8 mouse cellular contexts compared by ENCODE assay signal in the genomic region with DNA sequence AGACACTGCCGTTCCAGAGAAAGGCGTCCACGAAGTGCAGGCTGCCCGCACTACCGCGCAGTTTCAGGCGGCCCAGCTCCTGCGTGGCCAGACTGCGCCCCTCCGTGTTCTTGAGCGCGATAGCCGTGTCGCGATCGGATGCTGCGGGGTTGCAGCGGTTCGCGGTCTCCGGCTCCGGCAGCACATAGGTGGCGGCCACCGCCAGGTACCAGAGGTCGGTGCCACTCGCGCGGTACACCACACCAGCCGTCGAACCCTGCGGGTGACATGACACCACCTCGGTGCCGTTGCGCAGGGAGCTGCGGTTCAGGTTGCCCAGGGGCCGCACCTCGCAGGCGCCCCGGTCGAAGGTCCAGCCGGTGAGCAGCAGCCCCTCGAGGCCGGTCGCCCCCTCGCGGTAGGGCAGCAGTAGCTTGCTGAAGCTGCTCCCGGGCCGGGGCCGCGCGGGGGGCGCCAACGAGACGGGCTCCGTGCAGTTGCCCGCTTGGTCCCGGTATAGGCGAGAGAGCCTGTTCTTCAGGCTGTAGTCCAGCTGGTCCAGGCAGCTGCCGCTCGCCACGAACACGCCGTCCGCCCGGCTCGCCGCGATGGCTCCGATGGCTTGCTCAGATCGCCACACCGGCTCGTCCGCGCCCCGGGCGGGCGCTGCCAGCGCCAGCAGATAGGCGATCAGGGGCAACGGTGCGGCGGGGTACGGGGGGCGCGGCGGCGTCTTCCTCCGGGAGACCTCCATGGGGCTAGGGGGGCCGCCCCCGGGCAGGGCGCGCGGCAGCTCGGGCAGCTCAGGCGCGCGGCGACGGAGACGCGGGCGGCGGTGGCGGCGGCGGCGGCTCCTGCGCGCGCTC. TPM values are rescaled to one million over a fixed set of nuclear protein-coding genes. Genes with fewer than 3 reads are reported as not detected.
DNase-seq lines count a peak whose midpoint lies in the region; ATAC-seq and TF ChIP-seq lines count a peak whose summit lies in the region.

No protein-coding gene starts in this region.

- peaks cover 8 to 26% of the 10 kb centered on the region in 2 experiments; a peak in 3 of 4 replicates for H3K4me1 ChIP-seq in CH12.LX (ENCODE audit: control insufficient read depth in 1 of 2, insufficient read depth in 2 of 2)
- H3K4me1 ChIP-seq in bone marrow, adult 2 months (ENCODE audit: control insufficient read depth, insufficient read depth, low read length) = peaks cover 5% of the 10 kb centered on the region
- H3K4me1 ChIP-seq in forebrain, embryonic 12.5 days = peaks cover 52% of the 10 kb centered on the region

- H3K4me3 ChIP-seq in CH12.LX (replicated peaks in 1 of 3; ENCODE audit: low read depth in 2 of 3, low read length in 2 of 3, poor library complexity in 1 of 3) = peak overlapping the region; percentile 82 to 95 (median 85)
- H3K4me3 ChIP-seq in bone marrow, adult 2 months (replicated peaks; ENCODE audit: control insufficient read depth, low read depth, low read length) = peak overlapping the region; percentile 96
- H3K4me3 ChIP-seq in forebrain, embryonic 12.5 days (replicated peaks) = peak overlapping the region; percentile 78

- under 1% methylated on average over 103 of the region's 110 CpGs for WGBS in bone marrow, adult 2 months
- WGBS in forebrain, embryonic 12.5 days = under 1% methylated on average over 82 of the region's 110 CpGs

- in situ Hi-C loops in CH12.LX (cut with MboI; ENCODE audit: low pct_ligation_motif_present, low pct_unique_long_range_greater_than_20kb, low sequenced_read_pairs) = no loop called here

- intact Hi-C loops in heart, postnatal 14 days (cut with DNase I) = loop anchor here (5.0 to 10.0 kb wide), 2 partner anchors 237 to 539 kb away; no protein-coding TSS in a partner anchor

- no peaks in the 10 kb centered on the region for H3K9me3 ChIP-seq in CH12.LX (replicated peaks; ENCODE audit: low read length)
- H3K9me3 ChIP-seq in forebrain, embryonic 12.5 days = no peaks in the 10 kb centered on the region

- no peaks in the 10 kb centered on the region for H3K27me3 ChIP-seq in CH12.LX (replicated peaks)
- peaks cover 29% of the 10 kb centered on the region for H3K27me3 ChIP-seq in forebrain, embryonic 12.5 days

- peaks cover 0 to 3% of the 10 kb centered on the region in 2 experiments for H3K36me3 ChIP-seq in CH12.LX (replicated peaks in 1 of 2; ENCODE audit: control insufficient read depth in 1 of 2, insufficient read depth in 1 of 2, low read length in 1 of 2)
- H3K36me3 ChIP-seq in forebrain, embryonic 12.5 days (replicated peaks) = no peaks in the 10 kb centered on the region

- dilution Hi-C loops in CH12.LX (cut with MboI; ENCODE audit: extremely low pct_ligation_motif_present, extremely low pct_unique_long_range_greater_than_20kb, low sequenced_read_pairs) = no loop called here

- no peak; the same call in 1 of the 2 replicates for TF ChIP-seq POLR2A in CH12.LX (IDR thresholded peaks at IDR 0.05; ENCODE audit: low read depth, low read length)
- TF ChIP-seq POLR2A in bone marrow, adult 2 months (IDR thresholded peaks at IDR 0.05; ENCODE audit: borderline replicate concordance, control insufficient read depth, low read depth, low read length) = 0 out of 2 replicates have a peak, but pooled peaks have one; percentile 35

- peak; percentile 35 for TF ChIP-seq RAD21 in CH12.LX (IDR thresholded peaks at IDR 0.05; ENCODE audit: low read depth, low read length)

- H3K27ac ChIP-seq in CH12.LX (ENCODE audit: insufficient read depth, low read depth) = peak overlapping the region; percentile 64
- H3K27ac ChIP-seq in bone marrow, adult 2 months (ENCODE audit: control insufficient read depth, insufficient read depth, low read depth, low read length, poor library complexity) = peak overlapping the region; percentile 91
- peak overlapping the region; percentile 96 for H3K27ac ChIP-seq in forebrain, embryonic 12.5 days

- peak overlapping the region; percentile 91 for H3K4me2 ChIP-seq in CH12.LX (ENCODE audit: insufficient read depth, low read depth, poor library complexity, severe bottlenecking)
- H3K4me2 ChIP-seq in forebrain, embryonic 12.5 days = peak overlapping the region; percentile 87

- DNase-seq in CH12.LX (ENCODE audit: extremely low read depth) = no peak
- peak; percentile 64 to 71 for DNase-seq in heart, postnatal 14 days
- DNase-seq in layer of hippocampus, postnatal 25 days (ENCODE audit: extremely low spot score in 1 of 2, low spot score in 1 of 2) = peak; percentile 63 to 68
- DNase-seq in lung, postnatal 36 days = peak; percentile 52
- peak; percentile 79 for DNase-seq in retina, embryonic 14.5 days (ENCODE audit: low spot score)
- DNase-seq in thymus, postnatal 36 days = peak; percentile 68 to 74

- peak; percentile 51 for ATAC-seq in forebrain, embryonic 12.5 days (ENCODE audit: low FRiP score)

- peak in 1 of 2 experiments; percentile 86; a peak in 2 of 4 replicates for TF ChIP-seq CTCF in CH12.LX (conservative IDR thresholded peaks at IDR 0.05 in 1 of 2, IDR thresholded peaks at IDR 0.05 in 1 of 2; ENCODE audit: low read depth in 2 of 2, low read length in 2 of 2)
- peak; percentile 43 for TF ChIP-seq CTCF in bone marrow, adult 2 months (IDR thresholded peaks at IDR 0.05; ENCODE audit: control insufficient read depth, insufficient read depth, low read length)

- no peak for TF ChIP-seq EP300 in CH12.LX (IDR thresholded peaks at IDR 0.05; ENCODE audit: low read length)

- H3K79me2 ChIP-seq in CH12.LX (replicated peaks; ENCODE audit: control insufficient read depth, extremely low read depth, insufficient read depth, poor library complexity, severe bottlenecking) = peaks cover 42% of the 10 kb centered on the region

- H3K9ac ChIP-seq in CH12.LX (ENCODE audit: insufficient read depth, low read depth) = peak overlapping the region; percentile 90
- H3K9ac ChIP-seq in forebrain, embryonic 12.5 days = peak overlapping the region; percentile 90

TF ChIP-seq in CH12.LX, 34 proteins besides CTCF, POLR2A, EP300 and RAD21 (continues in another document):
- TF ChIP-seq USF1 (IDR thresholded peaks at IDR 0.05; ENCODE audit: low read depth, low read length) = no peak
- no peak for TF ChIP-seq ZC3H11A (IDR thresholded peaks at IDR 0.05; ENCODE audit: low read depth, low read length)
- no peak for TF ChIP-seq ZKSCAN1 (IDR thresholded peaks at IDR 0.05; ENCODE audit: borderline replicate concordance, low read depth, low read length)
- no peak for TF ChIP-seq MAX (IDR thresholded peaks at IDR 0.05; ENCODE audit: low read length)
- 0 out of 2 replicates have a peak, but pooled peaks have one; percentile 14 for TF ChIP-seq TCF12 (IDR thresholded peaks at IDR 0.05; ENCODE audit: low read depth, low read length)
- no peak for TF ChIP-seq MAFK (IDR thresholded peaks at IDR 0.05; ENCODE audit: insufficient replicate concordance, low read length)
- no peak for TF ChIP-seq BHLHE40 (IDR thresholded peaks at IDR 0.05; ENCODE audit: low read depth, low read length)
- no peak for TF ChIP-seq KAT2A (IDR thresholded peaks at IDR 0.05; ENCODE audit: insufficient replicate concordance, low read length)
- no peak for TF ChIP-seq CHD2 (IDR thresholded peaks at IDR 0.05; ENCODE audit: low read length)
- peak; percentile 34; the same call in 1 of the 2 replicates for TF ChIP-seq MXI1 (IDR thresholded peaks at IDR 0.05; ENCODE audit: low read depth, low read length)
- peak; percentile 21; the same call in 1 of the 2 replicates for TF ChIP-seq IRF4 (IDR thresholded peaks at IDR 0.05; ENCODE audit: low read depth, low read length)
- no peak for TF ChIP-seq E2F4 (IDR thresholded peaks at IDR 0.05; ENCODE audit: insufficient replicate concordance, low read depth, low read length)
- TF ChIP-seq MEF2A (IDR thresholded peaks at IDR 0.05; ENCODE audit: borderline replicate concordance, low read depth, low read length) = no peak
- TF ChIP-seq SIN3A (IDR thresholded peaks at IDR 0.05; ENCODE audit: low read length) = peak; percentile 69; the same call in 1 of the 2 replicates
- no peak for TF ChIP-seq PAX5 (IDR thresholded peaks at IDR 0.05; ENCODE audit: low read length)
- TF ChIP-seq ZMIZ1 (IDR thresholded peaks at IDR 0.05; ENCODE audit: low read depth, low read length) = no peak
- TF ChIP-seq ZNF384 (IDR thresholded peaks at IDR 0.05; ENCODE audit: low read depth, low read length) = no peak
- no peak for TF ChIP-seq USF2 (conservative IDR thresholded peaks at IDR 0.05; ENCODE audit: low read depth, low read length)
- no peak for TF ChIP-seq NELFE (IDR thresholded peaks at IDR 0.05; ENCODE audit: low read depth, low read length)
- TF ChIP-seq GABPA (IDR thresholded peaks at IDR 0.05; ENCODE audit: insufficient replicate concordance, low read depth, low read length) = no peak
- TF ChIP-seq MYC (IDR thresholded peaks at IDR 0.05; ENCODE audit: low read depth, low read length) = no peak
- TF ChIP-seq NRF1 (IDR thresholded peaks at IDR 0.05; ENCODE audit: low read depth, low read length) = no peak
- TF ChIP-seq HCFC1 (IDR thresholded peaks at IDR 0.05; ENCODE audit: low read depth, low read length) = no peak
- no peak for TF ChIP-seq RCOR1 (conservative IDR thresholded peaks at IDR 0.05; ENCODE audit: low read depth, low read length)
- TF ChIP-seq MAZ (IDR thresholded peaks at IDR 0.05; ENCODE audit: low read depth, low read length) = no peak
- no peak for TF ChIP-seq POLR2AphosphoS2 (IDR thresholded peaks at IDR 0.05; ENCODE audit: low read depth, low read length)
- TF ChIP-seq CHD1 (IDR thresholded peaks at IDR 0.05; ENCODE audit: low read depth, low read length) = 0 out of 2 replicates have a peak, but pooled peaks have one; percentile 14
- no peak for TF ChIP-seq TBP (conservative IDR thresholded peaks at IDR 0.05; ENCODE audit: low read depth, low read length)
- no peak for TF ChIP-seq JUND (conservative IDR thresholded peaks at IDR 0.05; ENCODE audit: low read depth, low read length)
- TF ChIP-seq ELF1 (IDR thresholded peaks at IDR 0.05; ENCODE audit: low read depth, low read length) = peak; percentile 13; the same call in 1 of the 2 replicates
- TF ChIP-seq JUN (IDR thresholded peaks at IDR 0.05; ENCODE audit: insufficient read depth, low read depth, low read length) = no peak
- TF ChIP-seq ETS1 (conservative IDR thresholded peaks at IDR 0.05; ENCODE audit: low read depth, low read length) = no peak

RNA-seq across cellular contexts. Expression of gene Plxnc1, which starts 0.6 kb away (rescaled TPM):
- 33.0 and 38.4 TPM in 2 replicates for total RNA-seq in CH12.LX (2012; rRNA removed)
- 31.2 and 34.4 TPM in 2 replicates for total RNA-seq in CH12.LX (2014; rRNA removed)
- polyA plus RNA-seq in CH12.LX (2012; ENCODE audit: insufficient read length, low read depth) = 26.6 and 27.6 TPM in 2 replicates
- 4.2 and 16.4 TPM in 2 replicates for polyA plus RNA-seq in bone marrow, adult 2 months (2011; ENCODE audit: insufficient read depth, insufficient read length, low replicate concordance, missing spikeins)
- polyA plus RNA-seq in forebrain, embryonic 12.5 days (2016; fragmentation: Nextera tagmentation; extraction: Ambion mirVana) = 7.3 and 8.8 TPM in 2 replicates
- 1 to 10 TPM; 4.4 to 5.3 TPM for total RNA-seq in heart, postnatal 14 days (2021)
- 10 to 100 TPM; 29.3 to 32.1 TPM for total RNA-seq in layer of hippocampus, postnatal 25 days (2021)

Comparison
In these comparisons a context has a peak if more than half of its experiments do, and no peak if none do; other contexts are left out.
1. RNA of gene Plxnc1, which starts 0.6 kb away (total RNA-seq): 31.2 to 38.4 TPM in CH12.LX and 29.3 to 32.1 TPM in layer of hippocampus, postnatal 25 days; 4.4 to 5.3 TPM in heart, postnatal 14 days; every median in the first group is over 4 times any median in the second.
2. Peak in every context shown above with its lines, with median percentiles within 50 percentile points of each other: H3K27ac ChIP-seq and H3K4me3 ChIP-seq.